Mouse (Mus musculus) lung, postnatal 0 days (tissue): ENCODE measurements at regions not wholly inside any gene's neighbourhood (a gene's known extent, or its start where the extent isn't known, plus 50 kb on each side); places are given as distances from the start of the nearest gene placed in this dataset.

Experiments used
- CTCF ChIP-seq: IDR thresholded peaks from 2 replicates; pipeline ENCODE4 v1.5.1; 2016; ENCODE audit warnings: antibody characterized with exemption, mild to moderate bottlenecking
- EP300 ChIP-seq: IDR thresholded peaks from 2 replicates; pipeline ENCODE4 v1.6.1; 2016; ENCODE audit warnings: antibody characterized with exemption, mild to moderate bottlenecking, control low read depth

DNA sequence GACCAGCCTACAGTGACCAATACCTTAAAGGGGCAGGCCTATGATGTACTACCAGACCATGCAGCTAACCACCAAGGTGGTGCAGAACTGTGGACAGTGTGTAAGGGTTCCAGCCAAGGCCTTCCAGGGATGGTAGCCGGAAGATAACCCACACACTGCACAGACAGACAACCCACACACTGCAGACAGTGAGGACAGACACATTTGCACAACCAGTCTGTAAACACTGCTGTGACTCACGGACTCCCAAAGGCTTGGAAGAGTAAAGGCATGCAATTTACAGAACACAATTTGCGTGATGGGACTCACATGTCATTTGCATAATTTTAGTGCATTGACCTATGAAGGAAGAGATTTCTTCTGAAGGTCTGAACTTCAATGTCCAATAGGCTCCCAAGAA, 82.2 kb upstream of the Tnrc6c start:
- no peak for TF ChIP-seq CTCF
- TF ChIP-seq EP300, result no peak
